Mouse (Mus musculus) heart, embryonic 15.5 days (tissue): ENCODE data around the gene Dhx30. TPM values are rescaled to one million over a fixed set of nuclear protein-coding genes. Genes with fewer than 3 reads are reported as not detected.

Experiments
- ATAC-seq: fragments of 200-750 bp; cut with Nextera tagmentation; replicated peaks from 2 replicates; pipeline ENCODE4 v1.8.0; 2017; ENCODE audit warnings: low read depth, moderate TSS enrichment; ENCODE audit not compliant: insufficient number of reproducible peaks, insufficient read depth, low FRiP score
- H3K27ac ChIP-seq: fragments of 300-500 bp; sonication (generic); 2 replicates; pipeline ENCODE4 v1.5.1; 2015; ENCODE audit warnings: mild to moderate bottlenecking, inconsistent platforms
- H3K27me3 ChIP-seq: fragments of 300-500 bp; sonication (generic); 2 replicates; pipeline ENCODE4 v1.6.1; 2015; ENCODE audit warnings: inconsistent platforms
- H3K36me3 ChIP-seq: fragments of 300-500 bp; sonication (generic); 2 replicates; pipeline ENCODE4 v1.6.1; 2015; ENCODE audit warnings: mild to moderate bottlenecking, inconsistent platforms
- H3K4me1 ChIP-seq: fragments of 300-500 bp; sonication (generic); replicated peaks from 2 replicates; pipeline ENCODE4 v1.6.1; 2015; ENCODE audit warnings: inconsistent platforms
- H3K4me2 ChIP-seq: fragments of 300-500 bp; sonication (generic); 2 replicates; pipeline ENCODE4 v1.6.1; 2015; ENCODE audit warnings: inconsistent platforms, mild to moderate bottlenecking, moderate library complexity
- H3K4me3 ChIP-seq: fragments of 300-500 bp; sonication (generic); 2 replicates; pipeline ENCODE4 v1.5.1; 2015; ENCODE audit warnings: mild to moderate bottlenecking, inconsistent platforms
- H3K9ac ChIP-seq: fragments of 300-500 bp; sonication (generic); 2 replicates; pipeline ENCODE4 v1.6.1; 2015; ENCODE audit warnings: mild to moderate bottlenecking, inconsistent platforms
- H3K9me3 ChIP-seq: fragments of 300-500 bp; sonication (generic); replicated peaks from 2 replicates; pipeline ENCODE4 v1.6.1; 2016; ENCODE audit warnings: inconsistent platforms
- WGBS: fragments of 180-500 bp; shearing (Covaris S2); methylation state at CpG from one replicate; pipeline ENCODE4 v1.1.7; 2015; ENCODE audit warnings: mixed read lengths; 5-methylcytosine and 5-hydroxymethylcytosine counted together
- polyA plus RNA-seq: library from polyadenylated mRNA; unstranded; fragments of >200 nt; fragmentation: Nextera tagmentation; extraction: Ambion mirVana; gene quantifications from 2 replicates; pipeline ENCODE4 v1.2.1, GENCODE M21; 2015

Dhx30 gene
- polyA plus RNA-seq, 1 experiment from 2014 or later: 83.5 TPM

GRCm38 (mm10) chr9:110044373-110044772 is 73.3 kb downstream of the Dhx30 start:
- ATAC-seq: no peak
- Histone ChIP-seq H3K4me2 (no peak overlapping the region), H3K27ac (no peak overlapping the region), H3K4me3 (no peak overlapping the region), H3K9ac (no peak overlapping the region), H3K9me3 (no peaks in the 10 kb centered on the region), H3K36me3 (peaks cover 19% of the 10 kb centered on the region; the same call in 1 of the 2 replicates), H3K27me3 (no peaks in the 10 kb centered on the region), H3K4me1 (peaks cover 5% of the 10 kb centered on the region; the same call in 1 of the 2 replicates)
- 90% methylated on average over 4 of the region's 4 CpGs for WGBS

GRCm38 (mm10) chr9:110038485-110038884 is 79.1 kb downstream of the Dhx30 start:
- Histone ChIP-seq H3K4me2 (no peak overlapping the region), H3K9me3 (no peaks in the 10 kb centered on the region), H3K27me3 (no peaks in the 10 kb centered on the region), H3K9ac (no peak overlapping the region), H3K4me3 (no peak overlapping the region), H3K36me3 (peaks cover 51% of the 10 kb centered on the region), H3K27ac (no peak overlapping the region), H3K4me1 (no peaks in the 10 kb centered on the region)
- no peak for ATAC-seq
- 87% methylated on average over 2 of the region's 2 CpGs for WGBS

- H3K4me2 ChIP-seq: no peak overlapping the region
- H3K27me3 ChIP-seq: no peaks in the 10 kb centered on the region
- H3K4me3 ChIP-seq: no peak overlapping the region
- no peak for ATAC-seq
- H3K4me1 ChIP-seq: no peaks in the 10 kb centered on the region
- H3K36me3 ChIP-seq: peaks cover 54% of the 10 kb centered on the region
- H3K9me3 ChIP-seq: no peaks in the 10 kb centered on the region
- 73% methylated on average over 8 of the region's 8 CpGs for whole genome bisulfite sequencing
- H3K27ac ChIP-seq: no peak overlapping the region
- no peak overlapping the region for H3K9ac ChIP-seq
These were observed 79.7 kb downstream of the Dhx30 start for GRCm38 (mm10) chr9:110037895-110038294.

GRCm38 (mm10) chr9:110035091-110035490 is 82.5 kb downstream of the Dhx30 start:
- 60% methylated on average over 4 of the region's 4 CpGs for WGBS
- H3K4me1 ChIP-seq: no peaks in the 10 kb centered on the region
- no peaks in the 10 kb centered on the region for H3K27me3 ChIP-seq
- ATAC-seq: no peak
- H3K9me3 ChIP-seq: no peaks in the 10 kb centered on the region
- H3K4me2 ChIP-seq: no peak overlapping the region
- no peak overlapping the region for H3K9ac ChIP-seq
- no peak overlapping the region for H3K27ac ChIP-seq
- peaks cover 62% of the 10 kb centered on the region for H3K36me3 ChIP-seq
- no peak overlapping the region for H3K4me3 ChIP-seq

Other genes starting within 250 kb of the Dhx30 start
- gene Cdc25a, start 242.3 kb downstream of the Dhx30 start, polyA plus RNA-seq: 12.0 and 17.9 TPM in 2 replicates
- gene Map4, start 186.4 kb downstream of the Dhx30 start, polyA plus RNA-seq: 77.6 and 88.1 TPM in 2 replicates
- 56.6 and 70.7 TPM in 2 replicates for gene Smarcc1, start 122 bp downstream of the Dhx30 start, polyA plus RNA-seq
- 2.0 and 2.6 TPM in 2 replicates for gene Cspg5, start 126.0 kb upstream of the Dhx30 start, polyA plus RNA-seq
- gene Elp6, start 187.3 kb upstream of the Dhx30 start, polyA plus RNA-seq: 11.7 and 14.3 TPM in 2 replicates
- gene Scap, start 215.5 kb upstream of the Dhx30 start, polyA plus RNA-seq: 17.5 and 23.0 TPM in 2 replicates